Mouse (Mus musculus) B cell, adult 62 days (primary cell): ENCODE measurements around the gene Hist1h2ae. TPM values are rescaled to one million over a fixed set of nuclear protein-coding genes. Genes with fewer than 3 reads are reported as not detected.

Experiments used
- total RNA-seq: library from RNA; stranded (reverse); gene quantifications from 4 replicates; pipeline ENCODE4 v1.2.4, GENCODE M21; 2023

The Hist1h2ae gene
- total RNA-seq, 1 experiment from 2014 or later, result 20.2 TPM

Other genes starting within 250 kb of the Hist1h2ae start
- 15.1 to 19.7 TPM (median 15.9 TPM) in 4 replicates for gene Zfp322a, start 202.0 kb downstream of the Hist1h2ae start, total RNA-seq
- 18.2 to 20.1 TPM (median 19.1 TPM) in 4 replicates for gene Abt1, start 147.4 kb downstream of the Hist1h2ae start, total RNA-seq
- not detected in 4 replicates for gene Btn1a1, start 105.3 kb downstream of the Hist1h2ae start, total RNA-seq
- 0.63 to 1.2 TPM (median 0.94 TPM) in 4 replicates for gene Btn2a2, start 82.4 kb downstream of the Hist1h2ae start, total RNA-seq
- gene Hist1h4h, start 40.2 kb downstream of the Hist1h2ae start, total RNA-seq, result 312 to 413 TPM (median 355 TPM) in 4 replicates
- 8.2 to 18.3 TPM (median 14.4 TPM) in 4 replicates for gene Hist1h2af, start 37.3 kb downstream of the Hist1h2ae start, total RNA-seq
- gene Hist1h3g, start 35.8 kb downstream of the Hist1h2ae start, total RNA-seq, result 4.0 to 5.5 TPM (median 4.9 TPM) in 3 of 4 replicates, not detected in the other
- gene Hist1h2bh, start 27.8 kb downstream of the Hist1h2ae start, total RNA-seq, result 9.7 to 15.7 TPM (median 11.4 TPM) in 4 replicates
- gene Hist1h3f, start 27.2 kb downstream of the Hist1h2ae start, total RNA-seq, result 116 to 135 TPM (median 127 TPM) in 4 replicates
- gene Hist1h4f, start 19.6 kb downstream of the Hist1h2ae start, total RNA-seq, result 64.1 to 86.2 TPM (median 72.6 TPM) in 4 replicates
- gene Hist1h1d, start 18.0 kb downstream of the Hist1h2ae start, total RNA-seq, result 20.7 to 25.2 TPM (median 22.9 TPM) in 4 replicates
- gene Hist1h3e, start 8.9 kb downstream of the Hist1h2ae start, total RNA-seq, result 302 to 339 TPM (median 312 TPM) in 4 replicates
- gene Hist1h2bg, start 176 bp upstream of the Hist1h2ae start, total RNA-seq, result 455 to 535 TPM (median 493 TPM) in 4 replicates
- 223 to 279 TPM (median 234 TPM) in 4 replicates for gene Hist1h2bf, start 3.0 kb upstream of the Hist1h2ae start, total RNA-seq
- gene Hist1h2ad, start 3.2 kb upstream of the Hist1h2ae start, total RNA-seq, result 18.6 to 61.8 TPM (median 42.9 TPM) in 4 replicates
- gene Hist1h3d, start 4.5 kb upstream of the Hist1h2ae start, total RNA-seq, result 33.1 to 41.7 TPM (median 35.9 TPM) in 4 replicates
- gene Hist1h4d, start 10.4 kb upstream of the Hist1h2ae start, total RNA-seq, result 149 to 174 TPM (median 170 TPM) in 4 replicates
- 31.4 to 39.8 TPM (median 37.8 TPM) in 4 replicates for gene Hist1h2be, start 49.9 kb upstream of the Hist1h2ae start, total RNA-seq
- 317 to 365 TPM (median 333 TPM) in 4 replicates for gene Hist1h1e, start 51.3 kb upstream of the Hist1h2ae start, total RNA-seq
- 9.3 to 10.9 TPM (median 9.8 TPM) in 4 replicates for gene Hist1h2ac, start 112.7 kb upstream of the Hist1h2ae start, total RNA-seq
- 16.6 to 23.0 TPM (median 18.7 TPM) in 4 replicates for gene Hist1h2bc, start 113.0 kb upstream of the Hist1h2ae start, total RNA-seq
- 0.67 to 1.3 TPM in 2 of 4 replicates, not detected in the others for gene Hist1h1t, start 124.6 kb upstream of the Hist1h2ae start, total RNA-seq
- 174 to 205 TPM (median 189 TPM) in 4 replicates for gene Hist1h4c, start 127.2 kb upstream of the Hist1h2ae start, total RNA-seq
- 0.48 to 1.5 TPM (median 1.1 TPM) in 4 replicates for gene Hfe, start 139.6 kb upstream of the Hist1h2ae start, total RNA-seq
- gene Hist1h1c, start 167.6 kb upstream of the Hist1h2ae start, total RNA-seq, result 857 to 1,008 TPM (median 880 TPM) in 4 replicates
- gene Hist1h3c, start 174.4 kb upstream of the Hist1h2ae start, total RNA-seq, result 9.0 to 14.7 TPM (median 11.7 TPM) in 4 replicates
- 65.5 to 82.0 TPM (median 72.9 TPM) in 4 replicates for gene Hist1h2bb, start 175.5 kb upstream of the Hist1h2ae start, total RNA-seq
- 38.9 to 112 TPM (median 74.0 TPM) in 4 replicates for gene Hist1h2ab, start 179.9 kb upstream of the Hist1h2ae start, total RNA-seq
- gene Hist1h3b, start 181.0 kb upstream of the Hist1h2ae start, total RNA-seq, result 29.5 to 64.1 TPM (median 35.4 TPM) in 4 replicates
- 81.8 to 123 TPM (median 110 TPM) in 4 replicates for gene Hist1h4b, start 185.8 kb upstream of the Hist1h2ae start, total RNA-seq
- gene Hist1h4a, start 190.0 kb upstream of the Hist1h2ae start, total RNA-seq, result 189 to 269 TPM (median 202 TPM) in 4 replicates
- 385 to 444 TPM (median 390 TPM) in 4 replicates for gene Hist1h3a, start 191.2 kb upstream of the Hist1h2ae start, total RNA-seq
- 35.5 to 38.6 TPM (median 37.0 TPM) in 4 replicates for gene Hist1h1a, start 192.4 kb upstream of the Hist1h2ae start, total RNA-seq
- not detected in 4 replicates for gene Trim38, start 198.7 kb upstream of the Hist1h2ae start, total RNA-seq
- not detected in 4 replicates for gene Slc17a2, start 235.8 kb upstream of the Hist1h2ae start, total RNA-seq